Mouse (Mus musculus) lung, embryonic 15.5 days (tissue): ENCODE measurements around the gene Atp5b. TPM values are rescaled to one million over a fixed set of nuclear protein-coding genes. Genes with fewer than 3 reads are reported as not detected.
"Not testable (repeated sequence)": the region's sequence is repeated elsewhere in the genome, so short reads cannot be mapped to it uniquely, and the experiment has no call there.

ENCODE experiments used
- ATAC-seq: fragments of 200-750 bp; cut with Nextera tagmentation; 2 replicates; pipeline ENCODE4 v1.8.0; 2017; ENCODE audit warnings: moderate number of reproducible peaks, borderline replicate concordance; ENCODE audit not compliant: low FRiP score, low TSS enrichment; ENCODE audit errors: extremely low read depth
- H3K27ac ChIP-seq: fragments of 300-500 bp; sonication (generic); 2 replicates; pipeline ENCODE4 v1.5.1; 2015; ENCODE audit warnings: moderate library complexity, mild to moderate bottlenecking, inconsistent platforms
- H3K27me3 ChIP-seq: fragments of 300-500 bp; sonication (generic); 2 replicates; pipeline ENCODE4 v1.6.1; 2015; ENCODE audit warnings: inconsistent platforms
- H3K36me3 ChIP-seq: fragments of 300-500 bp; sonication (generic); 2 replicates; pipeline ENCODE4 v1.6.1; 2015; ENCODE audit warnings: inconsistent platforms
- H3K4me1 ChIP-seq: fragments of 300-500 bp; sonication (generic); 2 replicates; pipeline ENCODE4 v1.6.1; 2015; ENCODE audit warnings: inconsistent platforms
- H3K4me2 ChIP-seq: fragments of 300-500 bp; sonication (generic); 2 replicates; pipeline ENCODE4 v1.6.1; 2015; ENCODE audit warnings: inconsistent platforms, mild to moderate bottlenecking, moderate library complexity
- H3K4me3 ChIP-seq: fragments of 300-500 bp; sonication (generic); 2 replicates; pipeline ENCODE4 v1.5.1; 2015; ENCODE audit warnings: mild to moderate bottlenecking, inconsistent platforms
- H3K9ac ChIP-seq: fragments of 300-500 bp; sonication (generic); 2 replicates; pipeline ENCODE4 v1.6.1; 2015; ENCODE audit warnings: inconsistent platforms
- H3K9me3 ChIP-seq: fragments of 300-500 bp; sonication (generic); 2 replicates; pipeline ENCODE4 v1.6.1; 2016; ENCODE audit warnings: inconsistent platforms
- WGBS: fragments of 180-500 bp; shearing (Covaris S2); methylation state at CpG from one replicate; pipeline ENCODE4 v1.1.7; 2015; 5-methylcytosine and 5-hydroxymethylcytosine counted together
- polyA plus RNA-seq: library from polyadenylated mRNA; unstranded; fragments of >200 nt; fragmentation: Nextera tagmentation; extraction: Ambion mirVana; gene quantifications from 2 replicates; pipeline ENCODE4 v1.2.1, GENCODE M21; 2015

Atp5b gene
- polyA plus RNA-seq, 1 experiment from 2014 or later: 2,263 TPM

DNA sequence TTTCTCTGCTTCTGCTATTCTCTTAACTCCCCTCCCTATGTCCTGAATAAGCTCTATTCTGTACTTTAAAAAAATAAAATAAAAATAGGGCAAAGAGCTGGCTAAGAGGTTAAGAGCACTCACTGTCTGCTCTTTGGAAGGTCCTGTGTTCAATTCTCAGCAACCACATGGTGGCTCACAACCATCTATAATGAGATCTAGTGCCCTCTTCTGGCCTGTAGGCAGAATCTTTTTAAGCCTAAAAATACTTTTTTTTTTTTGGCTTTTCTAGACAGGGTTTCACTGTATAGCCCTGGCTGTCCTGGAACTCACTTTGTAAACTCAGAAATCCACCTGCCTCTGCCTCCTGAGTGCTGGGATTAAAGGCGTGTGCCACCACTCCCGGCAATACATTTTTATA lies 12.6 kb upstream of the Atp5b start:
- H3K4me2 ChIP-seq, H3K27me3 ChIP-seq, H3K9ac ChIP-seq, H3K27ac ChIP-seq, H3K4me3 ChIP-seq, H3K9me3 ChIP-seq, H3K4me1 ChIP-seq, ATAC-seq: not testable (repeated sequence)
- WGBS: 93% methylated on average over 2 of the region's 2 CpGs
- peaks cover 63% of the 10 kb centered on the region for H3K36me3 ChIP-seq

DNA sequence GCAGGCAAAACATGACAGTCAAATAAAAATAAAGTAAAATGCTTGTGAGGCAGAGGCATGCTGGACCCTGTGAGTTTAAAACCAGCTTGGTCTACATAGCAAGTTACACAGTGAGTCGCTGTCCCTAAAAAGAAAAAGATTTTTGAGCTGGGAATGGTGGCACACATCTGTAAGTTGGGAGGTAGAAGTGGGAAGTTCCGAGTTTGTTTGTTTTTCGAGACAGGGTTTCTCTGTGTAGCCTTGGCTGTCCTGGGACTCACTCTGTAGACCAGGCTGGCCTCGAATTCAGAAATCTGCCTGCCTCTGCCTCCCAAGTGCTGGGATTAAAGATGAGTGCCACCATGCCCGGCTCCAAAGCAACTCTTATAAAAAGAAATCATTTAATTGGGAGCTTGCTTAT lies 4.8 kb upstream of the Atp5b start:
- not testable (repeated sequence) for ATAC-seq, H3K4me1 ChIP-seq, H3K9me3 ChIP-seq, H3K27ac ChIP-seq, H3K27me3 ChIP-seq, H3K4me2 ChIP-seq, H3K9ac ChIP-seq, H3K4me3 ChIP-seq
- 81% methylated on average over 5 of the region's 5 CpGs for WGBS
- peaks cover 34% of the 10 kb centered on the region for H3K36me3 ChIP-seq

- Histone ChIP-seq H3K4me3 (no peak overlapping the region), H3K4me2 (no peak overlapping the region), H3K9me3 (no peaks in the 10 kb centered on the region), H3K36me3 (peaks cover 24% of the 10 kb centered on the region), H3K9ac (no peak overlapping the region), H3K4me1 (peaks cover 18% of the 10 kb centered on the region), H3K27ac (no peak overlapping the region), H3K27me3 (no peaks in the 10 kb centered on the region)
- 72% methylated on average over 1 of the region's 1 CpGs for WGBS
- ATAC-seq: no peak
These were observed 2.6 kb upstream of the Atp5b start for GRCm38 (mm10) chr10:128080496-128080895.

DNA sequence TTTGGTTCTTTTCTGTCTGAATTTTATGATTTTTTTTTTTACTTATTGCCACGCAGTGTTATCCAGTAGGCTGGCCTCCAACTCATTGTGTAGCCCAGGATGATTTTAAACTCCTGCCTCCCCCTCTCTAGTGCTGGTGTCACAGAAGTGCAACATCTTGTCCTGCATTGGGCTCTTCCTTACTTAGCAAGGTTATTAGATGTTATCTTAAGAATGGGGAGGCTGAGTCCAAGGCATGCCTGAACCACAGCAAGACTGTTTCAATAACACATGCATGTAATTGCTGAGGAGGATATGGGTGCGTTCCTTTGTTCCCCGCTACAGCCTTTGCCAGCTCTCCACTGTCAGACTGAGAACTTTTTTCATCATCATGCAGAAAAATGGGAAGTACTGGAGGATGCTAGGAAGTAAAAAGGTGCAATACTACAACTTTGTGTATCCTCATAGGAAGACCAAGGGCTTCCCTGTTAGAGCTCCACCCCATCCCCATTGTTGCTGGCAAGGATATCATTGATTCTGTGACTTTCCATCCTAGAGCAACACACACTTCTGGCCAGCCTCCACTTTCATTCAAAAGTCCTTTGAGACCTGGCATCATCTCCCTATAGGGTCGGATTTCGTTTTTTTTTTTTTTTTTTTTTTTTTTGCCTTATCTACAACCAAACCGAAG lies 1.1 kb upstream of the Atp5b start:
- no peak overlapping the region; the same call in 1 of the 2 replicates for H3K27ac ChIP-seq
- no peaks in the 10 kb centered on the region for H3K27me3 ChIP-seq
- ATAC-seq: no peak
- H3K9ac ChIP-seq: peak overlapping the region; percentile 66
- WGBS: 46% methylated on average over 6 of the region's 6 CpGs
- H3K4me3 ChIP-seq: peak overlapping the region; percentile 76
- H3K9me3 ChIP-seq: no peaks in the 10 kb centered on the region
- peak overlapping the region; percentile 66 for H3K4me2 ChIP-seq
- H3K36me3 ChIP-seq: peaks cover 33% of the 10 kb centered on the region
- peaks cover 24% of the 10 kb centered on the region for H3K4me1 ChIP-seq

GRCm38 (mm10) chr10:128082477-128082808 lies 630 bp upstream of the Atp5b start:
- Histone ChIP-seq H3K9ac (peak overlapping the region; percentile 66), H3K4me2 (peak overlapping the region; percentile 66), H3K9me3 (no peaks in the 10 kb centered on the region), H3K27ac (peak overlapping the region; percentile 11; the same call in 1 of the 2 replicates), H3K36me3 (peaks cover 33% of the 10 kb centered on the region), H3K27me3 (no peaks in the 10 kb centered on the region), H3K4me3 (peak overlapping the region; percentile 76), H3K4me1 (peaks cover 24% of the 10 kb centered on the region)
- ATAC-seq: no peak
- 7% methylated on average over 9 of the region's 9 CpGs for WGBS

GRCm38 (mm10) chr10:128083688-128084087 lies 615 bp downstream of the Atp5b start:
- ATAC-seq: no peak
- under 1% methylated on average over 22 of the region's 22 CpGs for WGBS
- peaks cover 40% of the 10 kb centered on the region for H3K36me3 ChIP-seq

DNA sequence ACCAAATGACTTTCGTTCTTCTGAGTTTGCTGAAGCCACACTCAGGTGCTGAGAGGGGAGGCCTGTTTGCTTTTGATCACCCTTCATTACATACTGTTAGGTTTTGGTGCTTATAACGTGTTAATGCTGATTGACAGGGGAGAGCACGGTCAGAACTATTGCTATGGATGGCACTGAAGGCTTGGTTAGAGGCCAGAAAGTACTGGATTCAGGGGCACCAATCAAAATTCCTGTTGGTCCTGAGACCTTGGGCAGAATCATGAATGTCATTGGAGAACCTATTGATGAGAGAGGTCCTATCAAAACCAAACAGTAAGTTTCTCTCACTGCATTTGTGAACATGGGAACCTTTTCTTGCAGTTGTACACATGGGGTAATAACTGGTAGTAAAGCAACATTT lies 1.1 kb downstream of the Atp5b start:
- H3K27ac ChIP-seq: peak overlapping the region; percentile 60; the same call in 1 of the 2 replicates
- no peaks in the 10 kb centered on the region for H3K9me3 ChIP-seq
- no peak for ATAC-seq
- H3K27me3 ChIP-seq: no peaks in the 10 kb centered on the region
- H3K4me3 ChIP-seq: peak overlapping the region; percentile 76
- H3K36me3 ChIP-seq: peaks cover 45% of the 10 kb centered on the region
- H3K9ac ChIP-seq: peak overlapping the region; percentile 92
- peak overlapping the region; percentile 73 for H3K4me2 ChIP-seq
- WGBS: 0% methylated on average over 3 of the region's 3 CpGs
- H3K4me1 ChIP-seq: peaks cover 24% of the 10 kb centered on the region

More at GRCm38 (mm10) chr10:128083688-128084087, 615 bp downstream of the Atp5b start:
- Histone ChIP-seq H3K9me3 (no peaks in the 10 kb centered on the region), H3K27me3 (no peaks in the 10 kb centered on the region), H3K4me2 (peak overlapping the region; percentile 73), H3K4me3 (peak overlapping the region; percentile 76), H3K9ac (peak overlapping the region; percentile 92), H3K27ac (peak overlapping the region; percentile 60), H3K4me1 (peaks cover 24% of the 10 kb centered on the region)

- no peak for ATAC-seq
- WGBS: 71% methylated on average over 6 of the region's 6 CpGs
- no peaks in the 10 kb centered on the region for H3K9me3 ChIP-seq
- H3K36me3 ChIP-seq: peaks cover 62% of the 10 kb centered on the region
- H3K9ac ChIP-seq: no peak overlapping the region
- no peak overlapping the region for H3K4me2 ChIP-seq
- no peaks in the 10 kb centered on the region for H3K27me3 ChIP-seq
- H3K27ac ChIP-seq: no peak overlapping the region
- no peak overlapping the region for H3K4me3 ChIP-seq
- peaks cover 33% of the 10 kb centered on the region for H3K4me1 ChIP-seq
These were observed 3.3 kb downstream of the Atp5b start for GRCm38 (mm10) chr10:128086391-128086790.

GRCm38 (mm10) chr10:128087216-128087615 lies 4.1 kb downstream of the Atp5b start:
- H3K4me1 ChIP-seq: peaks cover 35% of the 10 kb centered on the region
- not testable (repeated sequence) for H3K4me2 ChIP-seq

GRCm38 (mm10) chr10:128088181-128088580 lies 5.1 kb downstream of the Atp5b start:
- 84% methylated on average over 5 of the region's 5 CpGs for WGBS
- Histone ChIP-seq H3K27me3 (no peaks in the 10 kb centered on the region), H3K9ac (no peak overlapping the region), H3K4me2 (no peak overlapping the region), H3K4me1 (peaks cover 34% of the 10 kb centered on the region), H3K4me3 (no peak overlapping the region), H3K36me3 (peaks cover 62% of the 10 kb centered on the region), H3K27ac (no peak overlapping the region), H3K9me3 (no peaks in the 10 kb centered on the region)
- ATAC-seq: no peak

More at GRCm38 (mm10) chr10:128087216-128087615, 4.1 kb downstream of the Atp5b start:
- WGBS: 62% methylated on average over 2 of the region's 2 CpGs
- H3K9ac ChIP-seq, H3K4me3 ChIP-seq, H3K9me3 ChIP-seq, H3K27me3 ChIP-seq, ATAC-seq, H3K27ac ChIP-seq: not testable (repeated sequence)
- peaks cover 62% of the 10 kb centered on the region for H3K36me3 ChIP-seq

DNA sequence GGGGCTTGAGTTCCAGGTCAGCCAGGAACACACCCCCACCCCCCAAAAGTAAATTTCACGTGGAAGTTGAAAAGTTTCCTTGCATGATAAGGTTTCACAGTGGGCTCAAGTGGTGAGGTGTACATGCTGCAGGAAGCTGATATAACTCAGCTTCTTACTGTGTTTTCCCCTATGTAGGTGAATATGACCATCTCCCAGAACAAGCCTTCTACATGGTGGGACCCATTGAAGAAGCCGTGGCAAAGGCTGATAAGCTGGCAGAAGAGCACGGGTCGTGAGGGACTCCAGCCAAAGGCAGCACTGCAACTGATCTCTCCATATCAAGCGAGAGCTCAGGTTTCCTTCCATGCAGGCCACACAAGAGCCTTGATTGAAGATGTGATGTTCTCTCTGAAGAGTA lies 6.8 kb downstream of the Atp5b start:
- no peak overlapping the region for H3K9ac ChIP-seq
- H3K9me3 ChIP-seq: no peaks in the 10 kb centered on the region
- H3K4me1 ChIP-seq: peaks cover 44% of the 10 kb centered on the region
- H3K36me3 ChIP-seq: peaks cover 60% of the 10 kb centered on the region
- no peak overlapping the region for H3K27ac ChIP-seq
- 48% methylated on average over 5 of the region's 5 CpGs for WGBS
- no peaks in the 10 kb centered on the region for H3K27me3 ChIP-seq
- no peak overlapping the region for H3K4me2 ChIP-seq
- no peak for ATAC-seq
- no peak overlapping the region for H3K4me3 ChIP-seq

- Histone ChIP-seq H3K9me3 (no peaks in the 10 kb centered on the region), H3K4me2 (peak overlapping the region; percentile 87), H3K27me3 (no peaks in the 10 kb centered on the region), H3K36me3 (peaks cover 50% of the 10 kb centered on the region), H3K4me3 (peak overlapping the region; percentile 88), H3K4me1 (peaks cover 47% of the 10 kb centered on the region), H3K9ac (0 out of 2 replicates have a peak overlapping the region, but pooled peaks have one; percentile 25), H3K27ac (peak overlapping the region; percentile 97)
- WGBS: 6% methylated on average over 14 of the region's 14 CpGs
- peak; percentile 75; the same call in 1 of the 2 replicates for ATAC-seq
These were observed 7.8 kb downstream of the Atp5b start for GRCm38 (mm10) chr10:128090651-128091563.
